Mouse (Mus musculus) thymus, adult 2 months (tissue): Measurements from ENCODE around the gene Begain.

Experiments
- CTCF ChIP-seq: fragments of 200-500 bp; IDR thresholded peaks from 2 replicates; pipeline ENCODE4 v1.5.1; 2012; ENCODE audit warnings: mild to moderate bottlenecking, control low read depth, low read length, moderate library complexity, borderline replicate concordance; ENCODE audit not compliant: control insufficient read depth, poor library complexity, insufficient read depth; ENCODE audit errors: extremely low read depth
- POLR2A ChIP-seq: fragments of 200-500 bp; IDR thresholded peaks from 2 replicates; pipeline ENCODE4 v1.6.1; 2012; ENCODE audit warnings: mild to moderate bottlenecking, low read length, control low read depth, moderate library complexity; ENCODE audit not compliant: control insufficient read depth, poor library complexity, insufficient read depth; ENCODE audit errors: extremely low read depth

DNA sequence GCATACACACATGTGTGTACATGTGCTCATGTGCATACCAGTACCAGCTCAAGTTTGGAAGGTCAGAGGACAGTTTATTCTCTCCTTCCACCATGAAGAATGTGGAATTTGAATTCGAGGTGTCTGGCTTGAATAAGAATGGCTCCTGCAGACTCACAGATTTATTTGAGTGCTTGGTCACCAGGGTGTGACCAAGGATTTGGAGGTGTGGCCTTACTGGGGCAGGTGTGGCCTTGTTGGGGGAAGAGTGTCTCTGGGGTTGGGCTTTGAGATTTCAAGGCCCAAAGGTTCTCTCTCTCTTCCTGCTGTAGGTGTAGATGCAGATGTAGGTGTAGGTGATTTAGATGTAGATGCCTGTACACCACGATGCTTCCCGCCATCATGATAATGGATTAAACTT lies 15.5 kb upstream of the Begain start:
- TF ChIP-seq POLR2A = no peak
- TF ChIP-seq CTCF = no peak
